Mouse (Mus musculus) bone marrow, adult 2 months (tissue): ENCODE measurements around the gene Sbk2.

Source experiments
- CTCF ChIP-seq: fragments of 200-500 bp; IDR thresholded peaks from 2 replicates; pipeline ENCODE4 v1.5.1; 2011; ENCODE audit warnings: low read length, control low read depth; ENCODE audit not compliant: control insufficient read depth, insufficient read depth
- POLR2A ChIP-seq: fragments of 200-500 bp; IDR thresholded peaks from 2 replicates; pipeline ENCODE4 v1.6.1; 2011; ENCODE audit warnings: low read depth, mild to moderate bottlenecking, control low read depth, low read length, borderline replicate concordance; ENCODE audit not compliant: control insufficient read depth

DNA sequence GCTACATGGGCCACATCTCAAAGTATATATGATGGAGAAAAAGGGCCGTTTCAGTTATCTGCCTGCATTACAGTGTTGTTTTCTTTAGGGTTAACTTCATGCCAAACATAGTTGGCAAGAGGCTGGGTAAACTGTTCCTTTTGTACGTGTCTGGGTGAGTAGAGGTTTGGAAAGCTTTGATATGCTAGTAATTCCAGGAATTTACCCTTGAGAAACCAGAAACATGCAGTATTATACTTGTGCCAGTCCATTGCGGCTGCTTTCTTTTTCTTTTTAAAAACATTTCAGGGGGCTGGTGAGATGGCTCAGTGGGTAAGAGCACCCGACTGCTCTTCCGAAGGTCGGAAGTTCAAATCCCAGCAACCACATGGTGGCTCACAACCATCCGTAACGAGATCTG lies 32.7 kb upstream of the Sbk2 start:
- no peak for TF ChIP-seq CTCF
- no peak for TF ChIP-seq POLR2A
